Mouse (Mus musculus): ENCODE results near the gene Cep19. TPM values are rescaled to one million over a fixed set of nuclear protein-coding genes. Genes with fewer than 3 reads are reported as not detected.
"Not testable (repeated sequence)": the region's sequence is repeated elsewhere in the genome, so short reads cannot be mapped to it uniquely, and the experiment has no call there.

The Cep19 gene
- polyA plus RNA-seq, 1 experiment from 2014 or later, result 25.9 TPM

DNA sequence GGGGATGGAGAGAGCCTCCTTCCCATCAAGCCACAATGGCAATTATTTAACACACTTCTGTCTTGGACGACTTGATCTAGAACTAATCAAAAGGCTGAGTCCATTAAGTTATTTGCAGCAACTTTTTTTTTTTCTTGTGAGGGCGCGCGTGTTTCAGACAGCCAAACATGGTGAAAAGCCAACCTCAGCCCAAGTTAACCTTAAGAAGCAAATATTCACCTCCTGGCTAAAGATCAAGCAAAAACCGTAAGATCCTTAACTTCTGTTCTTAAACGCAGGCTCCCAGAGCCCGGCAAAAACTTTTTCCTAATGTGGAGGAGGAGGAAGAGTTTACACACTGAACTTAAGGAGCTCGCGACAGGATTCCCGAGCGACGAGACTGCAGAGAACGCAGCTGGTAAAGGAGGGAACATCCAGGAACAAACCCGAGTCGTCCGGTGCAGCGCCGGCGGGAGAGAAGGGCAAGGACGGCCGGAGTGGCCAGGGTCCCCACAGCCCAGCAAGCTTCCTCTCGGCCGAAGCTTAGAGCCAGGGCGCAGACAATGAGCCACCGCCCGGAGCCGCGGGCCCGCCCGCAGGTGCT, 21.1 kb upstream of the Cep19 start:
- Histone ChIP-seq H3K27me3 (no peaks in the 10 kb centered on the region), H3K4me1 (peaks cover 16% of the 10 kb centered on the region), H3K36me3 (peaks cover 3% of the 10 kb centered on the region), H3K9me3 (no peaks in the 10 kb centered on the region), H3K27ac (peak overlapping the region; percentile 96), H3K4me2 (peak overlapping the region; percentile 73), H3K4me3 (peak overlapping the region; percentile 97), H3K9ac (peak overlapping the region; percentile 99)
- under 1% methylated on average over 30 of the region's 30 CpGs for WGBS
- no peak for ATAC-seq (ENCODE audit: insufficient number of reproducible peaks, insufficient read depth, low FRiP score, low TSS enrichment, low read depth)

DNA sequence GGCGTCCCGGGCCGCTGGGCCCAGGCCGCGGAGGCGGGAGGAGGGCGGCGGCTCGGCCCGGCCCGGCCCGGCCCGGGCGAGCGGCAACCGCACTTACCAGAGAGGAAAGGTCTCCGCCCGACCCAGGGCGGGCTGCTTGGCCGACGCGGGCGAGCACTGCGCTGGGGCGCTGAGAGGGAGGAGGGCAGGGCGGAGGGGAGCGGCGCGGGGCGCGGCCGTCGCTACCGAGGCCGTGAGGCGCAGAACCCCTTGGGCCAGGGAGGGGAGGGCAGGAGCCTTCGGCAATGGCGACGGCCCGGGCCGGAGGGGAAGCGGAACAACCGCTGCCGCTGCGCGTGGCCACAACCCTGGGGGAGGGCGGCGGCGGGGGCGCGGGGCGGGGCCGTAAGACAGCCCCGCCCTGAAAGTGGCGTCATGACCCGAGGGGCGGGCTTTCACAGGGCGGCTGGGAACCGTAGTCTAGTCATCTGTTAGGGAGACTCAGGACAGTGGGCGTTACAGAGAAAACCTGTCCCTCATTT, 20.5 kb upstream of the Cep19 start, which contains the start of gene Pak2:
TSS of gene Pak2 (minus strand) at position 352 of the 521 bp plus-strand sequence.
- peak within 1 kb of the TSS; percentile 97 for H3K4me3 ChIP-seq
- H3K36me3 ChIP-seq, result peaks cover 6% of the 10 kb centered on the region
- H3K27ac ChIP-seq, result peak within 1 kb of the TSS; percentile 96
- under 1% methylated on average over 55 of the region's 60 CpGs for WGBS
- peak within 1 kb of the TSS; percentile 73 for H3K4me2 ChIP-seq
- H3K4me1 ChIP-seq, result peaks cover 16% of the 10 kb centered on the region
- ATAC-seq (ENCODE audit: insufficient number of reproducible peaks, insufficient read depth, low FRiP score, low TSS enrichment, low read depth), result peak; percentile 93
- H3K27me3 ChIP-seq, result no peaks in the 10 kb centered on the region
- no peaks in the 10 kb centered on the region for H3K9me3 ChIP-seq
- H3K9ac ChIP-seq, result peak within 1 kb of the TSS; percentile 99

GRCm38 (mm10) chr16:32087629-32088443, 11.8 kb upstream of the Cep19 start:
- Histone ChIP-seq H3K27me3 (no peaks in the 10 kb centered on the region), H3K36me3 (peaks cover 80% of the 10 kb centered on the region), H3K4me3 (no peak overlapping the region), H3K4me1 (no peaks in the 10 kb centered on the region), H3K27ac (no peak overlapping the region), H3K4me2 (no peak overlapping the region), H3K9ac (no peak overlapping the region), H3K9me3 (no peaks in the 10 kb centered on the region)
- no peak for ATAC-seq (ENCODE audit: insufficient number of reproducible peaks, insufficient read depth, low FRiP score, low TSS enrichment, low read depth)
- WGBS, result 73% methylated on average over 17 of the region's 17 CpGs

DNA sequence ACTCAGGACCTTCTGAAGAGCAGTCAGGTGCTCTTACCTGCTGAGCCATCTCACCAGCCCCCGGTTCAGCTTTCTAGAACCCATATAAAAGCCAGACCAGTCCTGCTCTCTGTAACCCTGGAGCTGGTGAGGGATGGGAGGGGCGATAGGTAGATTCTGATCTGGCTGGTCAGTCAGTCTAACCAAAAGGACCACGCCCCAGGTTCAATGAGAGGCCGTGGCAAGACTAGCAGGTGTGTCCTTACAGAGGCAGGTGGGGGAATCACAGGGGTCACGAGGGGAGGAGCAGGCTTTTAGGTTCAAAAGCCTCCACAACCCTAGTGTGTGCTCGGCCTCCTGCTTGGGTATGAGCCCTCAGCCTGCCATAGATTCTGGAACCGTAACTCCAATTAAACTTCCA, 8.1 kb upstream of the Cep19 start:
- Histone ChIP-seq H3K9me3 (no peaks in the 10 kb centered on the region), H3K9ac (no peak overlapping the region), H3K4me1 (no peaks in the 10 kb centered on the region), H3K4me3 (no peak overlapping the region), H3K36me3 (peaks cover 72% of the 10 kb centered on the region), H3K27ac (no peak overlapping the region), H3K27me3 (no peaks in the 10 kb centered on the region), H3K4me2 (no peak overlapping the region)
- ATAC-seq (ENCODE audit: insufficient number of reproducible peaks, insufficient read depth, low FRiP score, low TSS enrichment, low read depth), result no peak
- 91% methylated on average over 7 of the region's 7 CpGs for WGBS

GRCm38 (mm10) chr16:32097757-32098156, 1.8 kb upstream of the Cep19 start:
- H3K27ac ChIP-seq; H3K9ac ChIP-seq; H3K4me3 ChIP-seq; H3K9me3 ChIP-seq; H3K4me2 ChIP-seq; ATAC-seq (ENCODE audit: insufficient number of reproducible peaks, insufficient read depth, low FRiP score, low TSS enrichment, low read depth); H3K27me3 ChIP-seq: not testable (repeated sequence)
- WGBS, result 91% methylated on average over 2 of the region's 2 CpGs
- peaks cover 27% of the 10 kb centered on the region for H3K36me3 ChIP-seq
- peaks cover 18% of the 10 kb centered on the region for H3K4me1 ChIP-seq

- Histone ChIP-seq H3K27ac (peak overlapping the region; percentile 86), H3K4me3 (peak overlapping the region; percentile 96), H3K9me3 (no peaks in the 10 kb centered on the region), H3K27me3 (no peaks in the 10 kb centered on the region), H3K4me2 (peak overlapping the region; percentile 71), H3K36me3 (peaks cover 36% of the 10 kb centered on the region), H3K4me1 (peaks cover 18% of the 10 kb centered on the region), H3K9ac (peak overlapping the region; percentile 91)
- WGBS, result under 1% methylated on average over 39 of the region's 39 CpGs
- peak; percentile 43 for ATAC-seq (ENCODE audit: insufficient number of reproducible peaks, insufficient read depth, low FRiP score, low TSS enrichment, low read depth)
Measured at GRCm38 (mm10) chr16:32098897-32099637, 533 bp upstream of the Cep19 start.

GRCm38 (mm10) chr16:32102295-32102694, 2.7 kb downstream of the Cep19 start:
- ATAC-seq (ENCODE audit: insufficient number of reproducible peaks, insufficient read depth, low FRiP score, low TSS enrichment, low read depth), result no peak
- H3K4me3 ChIP-seq, result no peak overlapping the region
- no peak overlapping the region for H3K27ac ChIP-seq
- peaks cover 18% of the 10 kb centered on the region for H3K4me1 ChIP-seq
- H3K27me3 ChIP-seq, result no peaks in the 10 kb centered on the region
- H3K36me3 ChIP-seq, result peaks cover 48% of the 10 kb centered on the region
- H3K4me2 ChIP-seq, result no peak overlapping the region
- H3K9ac ChIP-seq, result no peak overlapping the region
- no peaks in the 10 kb centered on the region for H3K9me3 ChIP-seq
- 90% methylated on average over 13 of the region's 13 CpGs for WGBS

GRCm38 (mm10) chr16:32105698-32106097, 6.1 kb downstream of the Cep19 start:
- no peak overlapping the region for H3K4me3 ChIP-seq
- no peaks in the 10 kb centered on the region for H3K9me3 ChIP-seq
- H3K27ac ChIP-seq, result no peak overlapping the region
- H3K9ac ChIP-seq, result no peak overlapping the region
- no peak for ATAC-seq (ENCODE audit: insufficient number of reproducible peaks, insufficient read depth, low FRiP score, low TSS enrichment, low read depth)
- H3K27me3 ChIP-seq, result no peaks in the 10 kb centered on the region
- 90% methylated on average over 1 of the region's 1 CpGs for WGBS
- H3K36me3 ChIP-seq, result peaks cover 69% of the 10 kb centered on the region
- no peaks in the 10 kb centered on the region for H3K4me1 ChIP-seq
- no peak overlapping the region for H3K4me2 ChIP-seq

DNA sequence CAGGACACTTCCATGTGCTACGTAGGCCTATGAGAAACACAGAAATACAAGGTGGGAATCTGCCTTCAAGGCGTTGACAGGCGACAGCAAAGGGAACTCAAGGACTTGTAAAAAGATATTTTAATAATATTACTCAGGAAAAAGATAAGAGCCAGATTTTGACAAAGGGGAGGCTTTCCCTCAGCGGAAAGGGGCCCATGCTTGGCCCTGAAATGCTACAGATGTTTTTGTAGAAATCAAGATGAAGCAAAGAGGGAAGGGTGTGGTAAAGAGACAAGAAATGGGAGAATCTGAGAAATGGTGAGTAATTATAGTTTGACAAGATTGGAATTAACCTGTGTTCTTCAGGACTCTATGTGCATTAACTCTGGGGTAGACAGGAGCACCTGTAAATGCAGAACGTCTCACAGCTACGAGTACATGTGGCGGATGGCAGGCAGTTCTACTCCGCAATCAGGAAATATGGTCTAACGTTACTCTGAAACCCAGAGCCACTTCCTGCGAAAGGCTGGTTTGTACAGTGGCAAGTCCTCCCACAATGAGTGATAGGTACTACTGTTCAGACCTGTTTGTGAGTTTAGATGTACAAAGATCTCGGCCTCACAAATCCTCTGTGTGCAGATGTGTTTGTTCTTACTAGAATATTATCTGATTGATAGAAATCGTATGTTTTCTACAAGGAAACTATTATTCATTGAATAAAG, 7.9 kb downstream of the Cep19 start:
- WGBS, result 87% methylated on average over 12 of the region's 12 CpGs
- no peak overlapping the region for H3K4me3 ChIP-seq
- H3K36me3 ChIP-seq, result peaks cover 64% of the 10 kb centered on the region

DNA sequence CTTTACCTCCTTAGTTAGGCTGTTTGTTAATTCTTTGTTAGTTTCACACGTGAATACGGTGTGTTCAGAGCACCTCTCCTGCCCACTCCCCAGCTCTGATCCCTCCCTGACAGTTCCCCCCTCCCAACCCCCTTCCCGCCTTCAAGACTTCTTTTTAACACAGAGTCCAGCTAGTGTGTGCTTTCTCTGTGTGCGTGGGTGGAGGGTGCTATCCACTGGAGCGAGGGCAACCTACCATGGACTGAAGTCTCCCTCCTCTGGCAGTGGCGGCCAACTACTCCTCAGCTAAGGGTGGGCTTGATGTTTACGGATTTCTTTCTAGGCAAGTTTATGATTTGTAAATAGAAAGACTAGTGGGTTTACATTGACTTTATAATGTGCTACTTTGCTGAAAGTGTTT, 8.6 kb downstream of the Cep19 start:
- Histone ChIP-seq H3K4me2 (no peak overlapping the region), H3K4me3 (no peak overlapping the region), H3K27ac (no peak overlapping the region), H3K36me3 (peaks cover 58% of the 10 kb centered on the region), H3K4me1 (no peaks in the 10 kb centered on the region), H3K9ac (no peak overlapping the region), H3K9me3 (no peaks in the 10 kb centered on the region), H3K27me3 (no peaks in the 10 kb centered on the region)
- WGBS, result 84% methylated on average over 7 of the region's 7 CpGs
- no peak for ATAC-seq (ENCODE audit: insufficient number of reproducible peaks, insufficient read depth, low FRiP score, low TSS enrichment, low read depth)

More for the DNA sequence above, 7.9 kb downstream of the Cep19 start:
- no peaks in the 10 kb centered on the region for H3K9me3 ChIP-seq
- H3K9ac ChIP-seq, result no peak overlapping the region
- no peak overlapping the region for H3K4me2 ChIP-seq
- H3K4me1 ChIP-seq, result no peaks in the 10 kb centered on the region
- no peak for ATAC-seq (ENCODE audit: insufficient number of reproducible peaks, insufficient read depth, low FRiP score, low TSS enrichment, low read depth)
- H3K27ac ChIP-seq, result no peak overlapping the region
- H3K27me3 ChIP-seq, result no peaks in the 10 kb centered on the region

DNA sequence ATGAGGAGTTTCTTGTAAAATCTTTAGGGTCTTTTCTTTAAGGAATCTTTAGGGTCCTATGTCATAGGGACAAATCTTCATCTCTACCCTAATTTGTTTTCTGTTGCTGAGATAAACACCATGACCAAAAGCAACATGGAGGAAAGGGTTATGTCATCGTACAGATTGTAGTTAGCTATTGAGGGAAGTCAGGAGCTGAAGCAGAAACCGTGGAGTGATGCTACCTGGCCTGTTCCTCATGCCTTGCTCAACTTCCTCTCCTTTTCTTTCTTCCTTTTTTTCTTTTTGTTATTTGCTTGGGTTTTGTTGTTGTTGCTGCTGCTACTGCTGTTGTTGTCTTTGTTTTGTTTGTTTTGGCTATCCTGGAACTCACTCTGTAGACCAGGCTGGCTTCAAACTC, 9.0 kb downstream of the Cep19 start:
- Histone ChIP-seq H3K4me1 (no peaks in the 10 kb centered on the region), H3K4me3 (no peak overlapping the region), H3K27me3 (no peaks in the 10 kb centered on the region), H3K9ac (no peak overlapping the region), H3K27ac (no peak overlapping the region), H3K36me3 (peaks cover 54% of the 10 kb centered on the region), H3K4me2 (no peak overlapping the region), H3K9me3 (no peaks in the 10 kb centered on the region)
- no peak for ATAC-seq (ENCODE audit: insufficient number of reproducible peaks, insufficient read depth, low FRiP score, low TSS enrichment, low read depth)
- 89% methylated on average over 2 of the region's 2 CpGs for WGBS
